Comparison of ENCODE assay signal across 8 mouse cellular contexts in genomic region chr11:100555583-100555982, GRCm38 (mm10). TPM values are rescaled to one million over a fixed set of nuclear protein-coding genes. Genes with fewer than 3 reads are reported as not detected.
DNase-seq lines count a peak whose midpoint lies in the region; ATAC-seq lines count a peak whose summit lies in the region.

No protein-coding gene starts in this region.

- 0 out of 2 replicates have a peak, but pooled peaks cover 3% of the 10 kb centered on the region for H3K27me3 ChIP-seq in midbrain, embryonic 10.5 days (ENCODE audit: low read depth, poor library complexity, severe bottlenecking)

- H3K36me3 ChIP-seq in midbrain, embryonic 10.5 days = no peaks in the 10 kb centered on the region

- peaks cover 16% of the 10 kb centered on the region for H3K4me1 ChIP-seq in midbrain, embryonic 10.5 days

- 17% methylated on average over 11 of the region's 11 CpGs for WGBS in midbrain, embryonic 10.5 days

- ATAC-seq in inflammation-experienced regulatory T-cells, adult 6 months = peak; percentile 77

- H3K9me3 ChIP-seq in midbrain, embryonic 10.5 days (replicated peaks) = no peaks in the 10 kb centered on the region

- H3K27ac ChIP-seq in midbrain, embryonic 10.5 days (replicated peaks) = no peak overlapping the region

- DNase-seq in urinary bladder, adult 18-20 months (ENCODE audit: low spot score in 2 of 2) = peak; percentile 24 to 28
- no peak for DNase-seq in urinary bladder, adult 2 months (ENCODE audit: low spot score)
- DNase-seq in cerebellum, postnatal 14 days = peak; percentile 75
- peak; percentile 16 to 23 for DNase-seq in gastrocnemius, adult 8-10 months (ENCODE audit: low spot score in 2 of 2)
- DNase-seq in left cerebral cortex, postnatal 25 days (ENCODE audit: low spot score in 2 of 2) = peak; percentile 53 to 77
- DNase-seq in midbrain, embryonic 10.5 days (ENCODE audit: low spot score) = peak; percentile 52
- peak; percentile 31 for DNase-seq in spleen, adult 12 weeks (ENCODE audit: low spot score)

- peak overlapping the region; percentile 30; the same call in 1 of the 2 replicates for H3K4me3 ChIP-seq in midbrain, embryonic 10.5 days

- intact Hi-C loops in left cerebral cortex, postnatal 25 days (cut with DNase I) = loop anchor here (2.0 to 5.0 kb wide), 2 partner anchors 43 to 198 kb away; partner anchors contain the start of gene Hap1

RNA-seq across cellular contexts. Expression of gene Ttc25, which starts 10.2 kb away (rescaled TPM):
- 0.26 and 0.60 TPM in 2 replicates for polyA plus RNA-seq in urinary bladder, adult 2 months (2012; rRNA removed)
- under 1 TPM; 0.09 to 0.51 (median 0.24) TPM for total RNA-seq in gastrocnemius, adult 8-10 months (2022)
- polyA plus RNA-seq in inflammation-experienced regulatory T-cells, adult 6 months (2017; shearing (Covaris generic)) = under 1 TPM in 2 of 3 experiments, not detected in 1; 0.15 to 0.21 TPM
- 1 to 10 TPM in 1 of 2 experiments, under 1 TPM in 1; 0.55 to 1.3 TPM for total RNA-seq in left cerebral cortex, postnatal 25 days (2021)
- polyA plus RNA-seq in midbrain, embryonic 10.5 days (2016; fragmentation: Nextera tagmentation; extraction: Ambion mirVana) = 1.9 and 2.3 TPM in 2 replicates

RNA-seq across cellular contexts. Expression of gene Cnp, which starts 19.1 kb away (rescaled TPM):
- 34.9 and 36.0 TPM in 2 replicates for polyA plus RNA-seq in urinary bladder, adult 2 months (2012; rRNA removed)
- total RNA-seq in gastrocnemius, adult 8-10 months (2022) = 1 to 10 TPM; 2.3 to 5.5 (median 4.2) TPM
- polyA plus RNA-seq in inflammation-experienced regulatory T-cells, adult 6 months (2017; shearing (Covaris generic)) = 100 to 1,000 TPM; 159 to 192 (median 165) TPM
- 100 to 1,000 TPM; 207 to 230 TPM for total RNA-seq in left cerebral cortex, postnatal 25 days (2021)
- polyA plus RNA-seq in midbrain, embryonic 10.5 days (2016; fragmentation: Nextera tagmentation; extraction: Ambion mirVana) = 17.7 and 22.6 TPM in 2 replicates

RNA-seq across cellular contexts. Expression of gene Acly, which starts 27.8 kb away (rescaled TPM):
- polyA plus RNA-seq in urinary bladder, adult 2 months (2012; rRNA removed) = 83.9 and 93.7 TPM in 2 replicates
- total RNA-seq in gastrocnemius, adult 8-10 months (2022) = 1 to 10 TPM; 6.9 to 8.5 (median 8.0) TPM
- 10 to 100 TPM; 72.3 to 78.0 (median 76.2) TPM for polyA plus RNA-seq in inflammation-experienced regulatory T-cells, adult 6 months (2017; shearing (Covaris generic))
- 100 to 1,000 TPM; 114 to 124 TPM for total RNA-seq in left cerebral cortex, postnatal 25 days (2021)
- 312 and 380 TPM in 2 replicates for polyA plus RNA-seq in midbrain, embryonic 10.5 days (2016; fragmentation: Nextera tagmentation; extraction: Ambion mirVana)
